8 mouse cellular contexts compared by ENCODE assay signal in the genomic region with DNA sequence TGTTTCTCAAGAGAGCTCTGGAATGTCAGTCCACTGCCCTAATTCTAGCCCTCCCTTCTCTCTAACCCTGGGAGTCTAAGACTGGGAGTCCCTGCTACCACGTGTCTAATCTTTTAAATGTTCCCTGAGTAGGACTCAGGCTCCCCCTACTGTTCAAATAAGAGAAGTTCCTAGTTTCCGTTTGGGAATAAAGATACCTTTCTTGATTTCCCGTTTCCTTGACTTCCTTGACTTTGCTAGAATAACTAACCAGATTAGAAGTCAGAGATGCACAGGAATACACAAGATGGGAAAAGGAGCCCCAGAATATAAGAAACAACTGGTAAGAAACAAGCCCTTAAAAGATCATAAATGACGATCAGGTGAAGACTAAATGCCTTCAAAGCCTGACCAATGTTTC. TPM values are rescaled to one million over a fixed set of nuclear protein-coding genes. Genes with fewer than 3 reads are reported as not detected.
A peak's percentile ranks its signal among the peaks of the same experiment; 100 is the strongest.
DNase-seq lines count a peak whose midpoint lies in the region; ATAC-seq lines count a peak whose summit lies in the region.

No protein-coding gene starts in this region.

- peaks cover 17% of the 10 kb centered on the region for H3K4me1 ChIP-seq in heart, embryonic 10.5 days
- H3K4me1 ChIP-seq in forebrain, embryonic 11.5 days (replicated peaks; ENCODE audit: control insufficient read depth, insufficient read depth, low read length), result no peaks in the 10 kb centered on the region; the same call in none of the 2 replicates
- H3K4me1 ChIP-seq in limb, embryonic 11.5 days (ENCODE audit: control insufficient read depth, insufficient read depth, low read length), result 0 out of 2 replicates have a peak, but pooled peaks cover 4% of the 10 kb centered on the region
- peaks cover 12% of the 10 kb centered on the region; the same call in 1 of the 2 replicates for H3K4me1 ChIP-seq in neural tube, embryonic 12.5 days

- intact Hi-C loops in heart, postnatal 36 days (cut with DNase I), result loop anchor here (2.0 to 5.0 kb wide), 2 partner anchors 48 to 134 kb away; partner anchors contain the start of genes Myl6b, Nabp2 and Rnf41

- no peak for DNase-seq in heart, embryonic 10.5 days (ENCODE audit: low spot score)
- no peak for DNase-seq in heart, postnatal 36 days
- peak; percentile 94 for DNase-seq in MN1 (ENCODE audit: low spot score)
- DNase-seq in forebrain, embryonic 11.5 days (ENCODE audit: low spot score), result no peak
- peak; percentile 31 for DNase-seq in limb, embryonic 11.5 days (ENCODE audit: low spot score)
- DNase-seq in right cerebral cortex, postnatal 4 days, result no peak
- no peak for DNase-seq in cerebellum, postnatal 25 days

- WGBS in heart, embryonic 10.5 days, result 16% methylated on average over 4 of the region's 4 CpGs
- 16% methylated on average over 4 of the region's 4 CpGs for WGBS in forebrain, embryonic 11.5 days
- 15% methylated on average over 4 of the region's 4 CpGs for WGBS in limb, embryonic 11.5 days
- WGBS in neural tube, embryonic 12.5 days, result 17% methylated on average over 4 of the region's 4 CpGs

- peak overlapping the region; percentile 65; the same call in 1 of the 2 replicates for H3K4me2 ChIP-seq in forebrain, embryonic 11.5 days (ENCODE audit: low read depth, low read length, severe bottlenecking)
- peak overlapping the region; percentile 80 for H3K4me2 ChIP-seq in limb, embryonic 11.5 days (ENCODE audit: low read depth, severe bottlenecking)
- peak overlapping the region; percentile 71 for H3K4me2 ChIP-seq in neural tube, embryonic 12.5 days (replicated peaks)

- no peak for ATAC-seq in forebrain, embryonic 11.5 days (replicated peaks; ENCODE audit: low FRiP score)
- ATAC-seq in limb, embryonic 11.5 days (ENCODE audit: insufficient number of reproducible peaks, low FRiP score, low TSS enrichment, low read depth), result no peak
- ATAC-seq in neural tube, embryonic 12.5 days (ENCODE audit: low FRiP score, low read depth), result no peak

- no peaks in the 10 kb centered on the region for H3K27me3 ChIP-seq in heart, embryonic 10.5 days (ENCODE audit: insufficient read depth, poor library complexity, severe bottlenecking)
- H3K27me3 ChIP-seq in forebrain, embryonic 11.5 days (ENCODE audit: control insufficient read depth, insufficient read depth, low read length), result no peaks in the 10 kb centered on the region
- H3K27me3 ChIP-seq in limb, embryonic 11.5 days (ENCODE audit: control insufficient read depth, insufficient read depth, low read length), result no peaks in the 10 kb centered on the region
- H3K27me3 ChIP-seq in neural tube, embryonic 12.5 days (replicated peaks), result no peaks in the 10 kb centered on the region; the same call in 1 of the 2 replicates

- peaks cover 42% of the 10 kb centered on the region for H3K36me3 ChIP-seq in heart, embryonic 10.5 days
- peaks cover 9% of the 10 kb centered on the region; the same call in 1 of the 2 replicates for H3K36me3 ChIP-seq in forebrain, embryonic 11.5 days (ENCODE audit: control insufficient read depth, insufficient read depth, low read length)
- H3K36me3 ChIP-seq in limb, embryonic 11.5 days (ENCODE audit: control insufficient read depth, insufficient read depth, low read length), result peaks cover 20% of the 10 kb centered on the region
- peaks cover 40% of the 10 kb centered on the region for H3K36me3 ChIP-seq in neural tube, embryonic 12.5 days

- peak overlapping the region; percentile 80 for H3K4me3 ChIP-seq in heart, embryonic 10.5 days
- peak overlapping the region; percentile 81 for H3K4me3 ChIP-seq in forebrain, embryonic 11.5 days (ENCODE audit: low read depth, low read length)
- peak overlapping the region; percentile 69 for H3K4me3 ChIP-seq in limb, embryonic 11.5 days (ENCODE audit: low read depth, low read length)
- H3K4me3 ChIP-seq in neural tube, embryonic 12.5 days, result peak overlapping the region; percentile 55

- no peak overlapping the region for H3K9ac ChIP-seq in forebrain, embryonic 11.5 days (ENCODE audit: low read length)
- H3K9ac ChIP-seq in limb, embryonic 11.5 days (ENCODE audit: low read length), result no peak overlapping the region
- no peak overlapping the region for H3K9ac ChIP-seq in neural tube, embryonic 12.5 days

- H3K9me3 ChIP-seq in heart, embryonic 10.5 days, result no peaks in the 10 kb centered on the region
- no peaks in the 10 kb centered on the region for H3K9me3 ChIP-seq in forebrain, embryonic 11.5 days (ENCODE audit: control insufficient read depth, low read length)
- no peaks in the 10 kb centered on the region for H3K9me3 ChIP-seq in limb, embryonic 11.5 days (ENCODE audit: control insufficient read depth, low read length)
- H3K9me3 ChIP-seq in neural tube, embryonic 12.5 days, result no peaks in the 10 kb centered on the region

- H3K27ac ChIP-seq in heart, embryonic 10.5 days, result peak overlapping the region; percentile 90
- H3K27ac ChIP-seq in forebrain, embryonic 11.5 days (ENCODE audit: low read depth, low read length), result no peak overlapping the region
- no peak overlapping the region for H3K27ac ChIP-seq in limb, embryonic 11.5 days (replicated peaks; ENCODE audit: low read depth, low read length)
- no peak overlapping the region for H3K27ac ChIP-seq in neural tube, embryonic 12.5 days

RNA-seq across cellular contexts. Expression of gene Zc3h10, which starts 1.2 kb away (rescaled TPM):
- 11.2 and 12.8 TPM in 2 replicates for polyA plus RNA-seq in heart, embryonic 10.5 days (2016; fragmentation: Nextera tagmentation; extraction: Ambion mirVana)
- total RNA-seq in heart, postnatal 36 days (2021), result 1 to 10 TPM; 7.2 to 8.8 TPM
- 16.3 and 17.5 TPM in 2 replicates for polyA plus RNA-seq in forebrain, embryonic 11.5 days (2014; fragmentation: Nextera tagmentation; extraction: Ambion mirVana)
- 15.3 and 19.4 TPM in 2 replicates for polyA plus RNA-seq in limb, embryonic 11.5 days (2014; fragmentation: Nextera tagmentation; extraction: Ambion mirVana)
- 18.9 and 20.3 TPM in 2 replicates for polyA plus RNA-seq in neural tube, embryonic 12.5 days (2016; fragmentation: Nextera tagmentation; extraction: Ambion mirVana)

RNA-seq across cellular contexts. Expression of gene Rpl41, which starts 2.7 kb away (rescaled TPM):
- 2,301 and 2,407 TPM in 2 replicates for polyA plus RNA-seq in heart, embryonic 10.5 days (2016; fragmentation: Nextera tagmentation; extraction: Ambion mirVana)
- total RNA-seq in heart, postnatal 36 days (2021), result 1,000 to 10,000 TPM; 1,509 to 1,535 TPM
- 3,049 and 3,079 TPM in 2 replicates for polyA plus RNA-seq in forebrain, embryonic 11.5 days (2014; fragmentation: Nextera tagmentation; extraction: Ambion mirVana)
- 4,010 and 4,046 TPM in 2 replicates for polyA plus RNA-seq in limb, embryonic 11.5 days (2014; fragmentation: Nextera tagmentation; extraction: Ambion mirVana)
- 2,521 and 2,605 TPM in 2 replicates for polyA plus RNA-seq in neural tube, embryonic 12.5 days (2016; fragmentation: Nextera tagmentation; extraction: Ambion mirVana)

RNA-seq across cellular contexts. Expression of gene Pa2g4, which starts 19.4 kb away (rescaled TPM):
- 168 and 225 TPM in 2 replicates for polyA plus RNA-seq in heart, embryonic 10.5 days (2016; fragmentation: Nextera tagmentation; extraction: Ambion mirVana)
- 10 to 100 TPM; 43.4 to 50.5 TPM for total RNA-seq in heart, postnatal 36 days (2021)
- polyA plus RNA-seq in forebrain, embryonic 11.5 days (2014; fragmentation: Nextera tagmentation; extraction: Ambion mirVana), result 249 and 269 TPM in 2 replicates
- polyA plus RNA-seq in limb, embryonic 11.5 days (2014; fragmentation: Nextera tagmentation; extraction: Ambion mirVana), result 274 and 289 TPM in 2 replicates
- polyA plus RNA-seq in neural tube, embryonic 12.5 days (2016; fragmentation: Nextera tagmentation; extraction: Ambion mirVana), result 155 and 156 TPM in 2 replicates

RNA-seq across cellular contexts. Expression of gene Esyt1, which starts 20.7 kb away (rescaled TPM):
- 17.8 and 20.3 TPM in 2 replicates for polyA plus RNA-seq in heart, embryonic 10.5 days (2016; fragmentation: Nextera tagmentation; extraction: Ambion mirVana)
- 10 to 100 TPM; 19.3 TPM for total RNA-seq in heart, postnatal 36 days (2021)
- 15.2 and 18.1 TPM in 2 replicates for polyA plus RNA-seq in forebrain, embryonic 11.5 days (2014; fragmentation: Nextera tagmentation; extraction: Ambion mirVana)
- polyA plus RNA-seq in limb, embryonic 11.5 days (2014; fragmentation: Nextera tagmentation; extraction: Ambion mirVana), result 7.6 and 8.9 TPM in 2 replicates
- 38.3 and 45.3 TPM in 2 replicates for polyA plus RNA-seq in neural tube, embryonic 12.5 days (2016; fragmentation: Nextera tagmentation; extraction: Ambion mirVana)

RNA-seq across cellular contexts. Expression of gene Erbb3, which starts 43.1 kb away (rescaled TPM):
- polyA plus RNA-seq in heart, embryonic 10.5 days (2016; fragmentation: Nextera tagmentation; extraction: Ambion mirVana), result 7.4 and 7.7 TPM in 2 replicates
- 1 to 10 TPM; 8.9 to 9.2 TPM for total RNA-seq in heart, postnatal 36 days (2021)
- polyA plus RNA-seq in forebrain, embryonic 11.5 days (2014; fragmentation: Nextera tagmentation; extraction: Ambion mirVana), result 1.2 TPM in 2 replicates
- 7.6 and 8.1 TPM in 2 replicates for polyA plus RNA-seq in limb, embryonic 11.5 days (2014; fragmentation: Nextera tagmentation; extraction: Ambion mirVana)
- polyA plus RNA-seq in neural tube, embryonic 12.5 days (2016; fragmentation: Nextera tagmentation; extraction: Ambion mirVana), result 14.6 and 16.0 TPM in 2 replicates

Comparison
In these comparisons a context has a peak if more than half of its experiments do, and no peak if none do; other contexts are left out.
1. DNase-seq: peak in MN1 (single experiment) and limb, embryonic 11.5 days (single experiment); none in heart, embryonic 10.5 days (single experiment), heart, postnatal 36 days (0 of 2), forebrain, embryonic 11.5 days (single experiment), right cerebral cortex, postnatal 4 days (single experiment) and cerebellum, postnatal 25 days (0 of 2).
2. Peak in every context shown above with its lines, with median percentiles within 50 percentile points of each other: H3K4me3 ChIP-seq and H3K4me2 ChIP-seq.